Mouse (Mus musculus) testis, adult 2 months (tissue): ENCODE measurements around the gene Lrrc8a.

Source experiments
- CTCF ChIP-seq: fragments of 200-500 bp; IDR thresholded peaks from 2 replicates; pipeline ENCODE4 v1.5.1; 2012; ENCODE audit warnings: low read depth, mild to moderate bottlenecking, inconsistent platforms, low read length, moderate library complexity; ENCODE audit not compliant: control insufficient read depth, insufficient read depth, insufficient replicate concordance
- POLR2A ChIP-seq: fragments of 200-500 bp; IDR thresholded peaks from 2 replicates; pipeline ENCODE4 v1.6.1; 2012; ENCODE audit warnings: low read depth, mild to moderate bottlenecking, inconsistent platforms, low read length, moderate library complexity; ENCODE audit not compliant: control insufficient read depth

GRCm38 (mm10) chr2:30194656-30195055, 42.9 kb upstream of the Lrrc8a start:
- TF ChIP-seq CTCF (no peak), POLR2A (no peak)
